Mouse (Mus musculus): Measurements from ENCODE around the gene Abhd5.

The Abhd5 gene

GRCm38 (mm10) chr9:122347882-122348281 lies 3.5 kb upstream of the Abhd5 start:
- no peak for DNase-seq (ENCODE audit: low spot score)

- DNase-seq (ENCODE audit: low spot score) = no peak
Measured at GRCm38 (mm10) chr9:122349286-122349685, 2.1 kb upstream of the Abhd5 start.

- DNase-seq (ENCODE audit: low spot score) = no peak
Measured at GRCm38 (mm10) chr9:122350396-122351130, 845 bp upstream of the Abhd5 start.

- no peak for DNase-seq (ENCODE audit: low spot score)
Measured at GRCm38 (mm10) chr9:122352025-122352392, 601 bp downstream of the Abhd5 start.

- no peak for DNase-seq (ENCODE audit: low spot score)
Measured at GRCm38 (mm10) chr9:122352911-122353310, 1.5 kb downstream of the Abhd5 start.

GRCm38 (mm10) chr9:122354240-122354639 lies 2.8 kb downstream of the Abhd5 start:
- DNase-seq (ENCODE audit: low spot score) = no peak

- DNase-seq (ENCODE audit: low spot score) = no peak
Measured at GRCm38 (mm10) chr9:122357073-122357472, 5.7 kb downstream of the Abhd5 start.

GRCm38 (mm10) chr9:122357626-122358025 lies 6.2 kb downstream of the Abhd5 start:
- DNase-seq (ENCODE audit: low spot score) = no peak

GRCm38 (mm10) chr9:122364171-122364570 lies 12.8 kb downstream of the Abhd5 start:
- DNase-seq (ENCODE audit: low spot score) = no peak

GRCm38 (mm10) chr9:122370292-122370794 lies 18.9 kb downstream of the Abhd5 start:
- no peak for DNase-seq (ENCODE audit: low spot score)

- DNase-seq (ENCODE audit: low spot score) = no peak
Measured at GRCm38 (mm10) chr9:122372506-122372905, 21.1 kb downstream of the Abhd5 start.

GRCm38 (mm10) chr9:122372991-122373390 lies 21.6 kb downstream of the Abhd5 start:
- DNase-seq (ENCODE audit: low spot score) = no peak

GRCm38 (mm10) chr9:122378986-122379385 lies 27.6 kb downstream of the Abhd5 start:
- no peak for DNase-seq (ENCODE audit: low spot score)

GRCm38 (mm10) chr9:122380959-122381358 lies 29.6 kb downstream of the Abhd5 start:
- DNase-seq (ENCODE audit: low spot score) = no peak

GRCm38 (mm10) chr9:122382006-122382405 lies 30.6 kb downstream of the Abhd5 start:
- no peak for DNase-seq (ENCODE audit: low spot score)

- no peak for DNase-seq (ENCODE audit: low spot score)
Measured at GRCm38 (mm10) chr9:122386015-122386414, 34.6 kb downstream of the Abhd5 start.

GRCm38 (mm10) chr9:122389287-122389920 lies 38.0 kb downstream of the Abhd5 start:
- no peak for DNase-seq (ENCODE audit: low spot score)

- DNase-seq (ENCODE audit: low spot score) = no peak
Measured at GRCm38 (mm10) chr9:122395816-122396215, 44.4 kb downstream of the Abhd5 start.

- DNase-seq (ENCODE audit: low spot score) = no peak
Measured at GRCm38 (mm10) chr9:122397156-122397555, 45.7 kb downstream of the Abhd5 start.

- no peak for DNase-seq (ENCODE audit: low spot score)
Measured at GRCm38 (mm10) chr9:122398746-122399145, 47.3 kb downstream of the Abhd5 start.

- no peak for DNase-seq (ENCODE audit: low spot score)
Measured at GRCm38 (mm10) chr9:122401239-122401638, 49.8 kb downstream of the Abhd5 start.

GRCm38 (mm10) chr9:122410437-122411175 lies 59.2 kb downstream of the Abhd5 start:
- DNase-seq (ENCODE audit: low spot score) = no peak

GRCm38 (mm10) chr9:122414648-122415047 lies 63.2 kb downstream of the Abhd5 start:
- DNase-seq (ENCODE audit: low spot score) = no peak
